8 mouse cellular contexts compared by ENCODE assay signal in the genomic region with DNA sequence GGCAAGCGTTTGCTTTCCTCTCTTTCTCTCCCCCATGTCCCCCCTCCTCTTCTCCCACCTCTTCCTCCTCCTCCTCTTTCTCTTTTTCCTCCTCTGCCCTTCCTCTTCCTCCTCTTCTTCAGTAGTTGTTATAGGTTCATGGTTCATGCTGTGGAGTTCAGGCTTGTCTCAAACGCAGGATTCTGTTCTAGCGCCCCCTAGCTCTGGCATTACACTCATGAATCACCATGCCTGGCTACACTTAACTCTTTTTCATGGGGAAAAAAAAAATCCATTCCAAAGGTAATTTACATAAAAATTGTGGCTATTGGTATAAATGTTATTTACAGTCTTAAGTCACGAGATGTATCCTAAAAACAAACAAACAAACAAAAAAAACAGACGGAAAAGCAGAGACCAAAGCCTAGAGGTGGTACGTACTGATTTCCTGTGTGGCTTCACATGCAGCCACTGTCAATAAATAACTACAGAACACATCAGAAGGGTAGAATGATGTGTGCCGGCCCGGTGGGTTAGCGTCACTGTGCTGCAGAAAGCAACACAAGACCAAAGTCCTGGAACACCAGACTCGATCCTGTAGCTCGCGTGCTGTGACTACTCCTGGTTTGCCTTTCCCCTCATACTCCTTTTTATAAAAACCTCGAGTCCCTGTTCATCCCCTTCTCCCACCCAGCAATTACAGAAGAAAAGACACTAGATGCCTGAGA. TPM values are rescaled to one million over a fixed set of nuclear protein-coding genes. Genes with fewer than 3 reads are reported as not detected.
DNase-seq lines count a peak whose midpoint lies in the region; ATAC-seq lines count a peak whose summit lies in the region.

No protein-coding gene starts in this region.

- DNase-seq in heart, adult 11 months = peak; percentile 83
- no peak for DNase-seq in heart, adult 8-10 months (ENCODE audit: low spot score)
- peak; percentile 71 for DNase-seq in right cerebral cortex, postnatal 14 days
- no peak for DNase-seq in right cerebral cortex, adult 18-20 months
- peak; percentile 79 for DNase-seq in adrenal gland, postnatal 14 days
- DNase-seq in kidney, adult 18-20 months = peak; percentile 66
- DNase-seq in frontal cortex, postnatal 14 days (ENCODE audit: low spot score in 2 of 2) = no peak

- ATAC-seq in monocyte, adult 5-6 weeks (replicated peaks; ENCODE audit: insufficient number of reproducible peaks, low FRiP score, low TSS enrichment, poor library complexity, severe bottlenecking) = 0 out of 2 replicates have a peak, but pooled peaks have one; percentile 41

RNA-seq across cellular contexts. Expression of a gene that starts 3.4 kb away (rescaled TPM):
- 10 to 100 TPM; 34.3 to 51.3 (median 39.8) TPM for total RNA-seq in heart, adult 8-10 months (2022)
- total RNA-seq in adrenal gland, postnatal 14 days (2021) = 26.1 and 32.7 TPM in 2 replicates
- total RNA-seq in monocyte, adult 5-6 weeks (2017) = 11.8 to 34.1 TPM (median 16.2 TPM) in 3 replicates

Comparison
In these comparisons a context has a peak if more than half of its experiments do, and no peak if none do; other contexts are left out.
1. DNase-seq: peak in heart, adult 11 months (single experiment), right cerebral cortex, postnatal 14 days (single experiment), adrenal gland, postnatal 14 days (single experiment) and kidney, adult 18-20 months (single experiment); none in heart, adult 8-10 months (single experiment), right cerebral cortex, adult 18-20 months (single experiment) and frontal cortex, postnatal 14 days (0 of 2).